Mouse (Mus musculus) kidney, embryonic 14.5 days (tissue): ENCODE results near the gene Rubcn. TPM values are rescaled to one million over a fixed set of nuclear protein-coding genes. Genes with fewer than 3 reads are reported as not detected.

Source experiments
- ATAC-seq: fragments of 200-750 bp; cut with Nextera tagmentation; 2 replicates; pipeline ENCODE4 v1.8.0; 2017; ENCODE audit warnings: moderate number of reproducible peaks, mild to moderate bottlenecking, moderate TSS enrichment, moderate library complexity; ENCODE audit not compliant: low FRiP score, low TSS enrichment
- H3K27ac ChIP-seq: fragments of 300-500 bp; sonication (generic); 2 replicates; pipeline ENCODE4 v1.5.1; 2014; ENCODE audit warnings: low read depth, mild to moderate bottlenecking, low read length, moderate library complexity, mixed read lengths
- H3K27me3 ChIP-seq: fragments of 300-500 bp; sonication (generic); 2 replicates; pipeline ENCODE4 v1.6.1; 2014; ENCODE audit warnings: mild to moderate bottlenecking, low read length; ENCODE audit not compliant: control insufficient read depth, insufficient read depth
- H3K36me3 ChIP-seq: fragments of 300-500 bp; sonication (generic); 2 replicates; pipeline ENCODE4 v1.6.1; 2014; ENCODE audit warnings: low read length, mixed read lengths; ENCODE audit not compliant: control insufficient read depth, insufficient read depth
- H3K4me1 ChIP-seq: fragments of 300-500 bp; sonication (generic); 2 replicates; pipeline ENCODE4 v1.6.1; 2014; ENCODE audit warnings: low read length, mixed read lengths; ENCODE audit not compliant: control insufficient read depth, insufficient read depth
- H3K4me2 ChIP-seq: fragments of 300-500 bp; sonication (generic); replicated peaks from 2 replicates; pipeline ENCODE4 v1.6.1; 2014; ENCODE audit warnings: low read depth, mild to moderate bottlenecking, low read length
- H3K4me3 ChIP-seq: fragments of 300-500 bp; sonication (generic); 2 replicates; pipeline ENCODE4 v1.5.1; 2014; ENCODE audit warnings: mild to moderate bottlenecking, low read length
- H3K9ac ChIP-seq: fragments of 300-500 bp; sonication (generic); 2 replicates; pipeline ENCODE4 v1.6.1; 2014; ENCODE audit warnings: low read depth, mild to moderate bottlenecking, low read length, moderate library complexity
- H3K9me3 ChIP-seq: fragments of 300-500 bp; sonication (generic); 2 replicates; pipeline ENCODE4 v1.6.1; 2016; ENCODE audit warnings: low read length; ENCODE audit not compliant: control insufficient read depth
- WGBS: fragments of 180-500 bp; shearing (Covaris S2); extraction: QIAGEN DNeasy Blood & Tissue Kit; methylation state at CpG from one replicate; pipeline ENCODE4 v1.1.7; 2014; 5-methylcytosine and 5-hydroxymethylcytosine counted together
- polyA plus RNA-seq: library from polyadenylated mRNA; unstranded; fragments of >200 nt; fragmentation: Nextera tagmentation; extraction: Ambion mirVana; gene quantifications from 2 replicates; pipeline ENCODE4 v1.2.1, GENCODE M21; 2014

Gene Rubcn
- polyA plus RNA-seq, 1 experiment from 2014 or later = 15.2 TPM

GRCm38 (mm10) chr16:32803252-32803853, 74.2 kb downstream of the Rubcn start:
- H3K4me3 ChIP-seq = no peak overlapping the region
- no peaks in the 10 kb centered on the region for H3K27me3 ChIP-seq
- 0 out of 2 replicates have a peak overlapping the region, but pooled peaks have one; percentile 30 for H3K27ac ChIP-seq
- peak; percentile 38 for ATAC-seq
- no peaks in the 10 kb centered on the region; the same call in 1 of the 2 replicates for H3K9me3 ChIP-seq
- no peak overlapping the region for H3K4me2 ChIP-seq
- 0 out of 2 replicates have a peak, but pooled peaks cover 9% of the 10 kb centered on the region for H3K4me1 ChIP-seq
- H3K36me3 ChIP-seq = no peaks in the 10 kb centered on the region
- WGBS = 47% methylated on average over 6 of the region's 6 CpGs
- H3K9ac ChIP-seq = no peak overlapping the region

- Histone ChIP-seq H3K27ac (no peak within 1 kb of the TSS), H3K4me1 (0 out of 2 replicates have a peak, but pooled peaks cover 4% of the 10 kb centered on the region), H3K36me3 (no peaks in the 10 kb centered on the region), H3K27me3 (no peaks in the 10 kb centered on the region), H3K4me2 (no peak within 1 kb of the TSS), H3K4me3 (no peak within 1 kb of the TSS), H3K9me3 (no peaks in the 10 kb centered on the region; the same call in 1 of the 2 replicates), H3K9ac (no peak within 1 kb of the TSS)
- no peak for ATAC-seq
- WGBS = 77% methylated on average over 3 of the region's 3 CpGs
These were observed 80.2 kb downstream of the Rubcn start, which contains the start of gene Muc20 for GRCm38 (mm10) chr16:32797426-32797689. Muc20 (minus strand) TSS chr16:32797435.

GRCm38 (mm10) chr16:32796676-32797425, 80.7 kb downstream of the Rubcn start:
- Histone ChIP-seq H3K36me3 (no peaks in the 10 kb centered on the region), H3K4me1 (0 out of 2 replicates have a peak, but pooled peaks cover 4% of the 10 kb centered on the region), H3K4me3 (no peak overlapping the region), H3K4me2 (no peak overlapping the region), H3K27ac (no peak overlapping the region), H3K9ac (no peak overlapping the region), H3K9me3 (no peaks in the 10 kb centered on the region; the same call in 1 of the 2 replicates), H3K27me3 (no peaks in the 10 kb centered on the region)
- WGBS = 52% methylated on average over 14 of the region's 14 CpGs
- ATAC-seq = no peak

- H3K27me3 ChIP-seq = no peaks in the 10 kb centered on the region
- H3K4me3 ChIP-seq = no peak overlapping the region
- H3K36me3 ChIP-seq = no peaks in the 10 kb centered on the region
- WGBS = 86% methylated on average over 1 of the region's 1 CpGs
- 0 out of 2 replicates have a peak, but pooled peaks cover 4% of the 10 kb centered on the region for H3K4me1 ChIP-seq
- no peak for ATAC-seq
- no peak overlapping the region for H3K9ac ChIP-seq
- H3K9me3 ChIP-seq = no peaks in the 10 kb centered on the region
- H3K27ac ChIP-seq = no peak overlapping the region
- H3K4me2 ChIP-seq = no peak overlapping the region
These were observed 82.4 kb downstream of the Rubcn start for GRCm38 (mm10) chr16:32795177-32795576.

GRCm38 (mm10) chr16:32790056-32790455, 87.5 kb downstream of the Rubcn start:
- H3K4me1 ChIP-seq = no peaks in the 10 kb centered on the region
- ATAC-seq = no peak
- H3K4me3 ChIP-seq = no peak overlapping the region
- no peak overlapping the region for H3K27ac ChIP-seq
- no peaks in the 10 kb centered on the region for H3K27me3 ChIP-seq
- H3K9me3 ChIP-seq = no peaks in the 10 kb centered on the region
- 91% methylated on average over 5 of the region's 5 CpGs for WGBS
- no peaks in the 10 kb centered on the region for H3K36me3 ChIP-seq
- H3K4me2 ChIP-seq = no peak overlapping the region
- no peak overlapping the region for H3K9ac ChIP-seq

- Histone ChIP-seq H3K4me1 (no peaks in the 10 kb centered on the region), H3K36me3 (no peaks in the 10 kb centered on the region), H3K27me3 (no peaks in the 10 kb centered on the region), H3K4me3 (no peak overlapping the region), H3K9ac (no peak overlapping the region), H3K27ac (no peak overlapping the region), H3K9me3 (no peaks in the 10 kb centered on the region), H3K4me2 (no peak overlapping the region)
- WGBS = 83% methylated on average over 13 of the region's 13 CpGs
- ATAC-seq = no peak
These were observed 92.7 kb downstream of the Rubcn start for GRCm38 (mm10) chr16:32784840-32785239.

- 56% methylated on average over 5 of the region's 5 CpGs for WGBS
- no peak for ATAC-seq
- Histone ChIP-seq H3K9ac (no peak overlapping the region), H3K36me3 (no peaks in the 10 kb centered on the region), H3K27me3 (no peaks in the 10 kb centered on the region), H3K4me1 (no peaks in the 10 kb centered on the region), H3K4me3 (no peak overlapping the region), H3K4me2 (no peak overlapping the region), H3K27ac (no peak overlapping the region), H3K9me3 (no peaks in the 10 kb centered on the region)
These were observed 94.1 kb downstream of the Rubcn start for GRCm38 (mm10) chr16:32783324-32784062.

- Histone ChIP-seq H3K4me1 (no peaks in the 10 kb centered on the region), H3K9ac (no peak overlapping the region), H3K4me3 (no peak overlapping the region), H3K27me3 (no peaks in the 10 kb centered on the region), H3K9me3 (no peaks in the 10 kb centered on the region), H3K27ac (no peak overlapping the region), H3K36me3 (no peaks in the 10 kb centered on the region), H3K4me2 (no peak overlapping the region)
- ATAC-seq = no peak
- 70% methylated on average over 8 of the region's 8 CpGs for WGBS
These were observed 98.6 kb downstream of the Rubcn start for GRCm38 (mm10) chr16:32778956-32779355.

GRCm38 (mm10) chr16:32776676-32777075, 100.9 kb downstream of the Rubcn start:
- Histone ChIP-seq H3K9me3 (no peaks in the 10 kb centered on the region), H3K27me3 (no peaks in the 10 kb centered on the region), H3K4me1 (no peaks in the 10 kb centered on the region), H3K4me3 (no peak overlapping the region), H3K36me3 (no peaks in the 10 kb centered on the region), H3K9ac (no peak overlapping the region), H3K27ac (no peak overlapping the region), H3K4me2 (no peak overlapping the region)
- no peak for ATAC-seq
- 61% methylated on average over 10 of the region's 10 CpGs for WGBS
